Mouse (Mus musculus) heart, postnatal 0 days (tissue): ENCODE data around the gene Galnt10. TPM values are rescaled to one million over a fixed set of nuclear protein-coding genes. Genes with fewer than 3 reads are reported as not detected.

ENCODE experiments used
- ATAC-seq: fragments of 200-750 bp; cut with Nextera tagmentation; 2 replicates; pipeline ENCODE4 v1.8.0; 2017; ENCODE audit warnings: low read depth, moderate number of reproducible peaks, moderate library complexity; ENCODE audit not compliant: insufficient read depth
- DNase-seq: peaks from one replicate; pipeline ENCODE4 v3.0.0-alpha.2; 2016; ENCODE audit warnings: low spot score
- H3K27ac ChIP-seq: fragments of 300-500 bp; sonication (generic); 2 replicates; pipeline ENCODE4 v1.5.1; 2014; ENCODE audit warnings: low read depth, mild to moderate bottlenecking
- H3K27me3 ChIP-seq: fragments of 300-500 bp; sonication (generic); 2 replicates; pipeline ENCODE4 v1.6.1; 2014; ENCODE audit warnings: low read length, mixed read lengths; ENCODE audit not compliant: control insufficient read depth, insufficient read depth
- H3K36me3 ChIP-seq: fragments of 300-500 bp; sonication (generic); replicated peaks from 2 replicates; pipeline ENCODE4 v1.6.1; 2014; ENCODE audit warnings: low read length, mixed read lengths; ENCODE audit not compliant: control insufficient read depth, insufficient read depth
- H3K4me1 ChIP-seq: fragments of 300-500 bp; sonication (generic); 2 replicates; pipeline ENCODE4 v1.6.1; 2014; ENCODE audit warnings: antibody characterized with exemption; ENCODE audit not compliant: control insufficient read depth, insufficient read depth
- H3K4me2 ChIP-seq: fragments of 300-500 bp; sonication (generic); 2 replicates; pipeline ENCODE4 v1.6.1; 2014; ENCODE audit warnings: low read depth, mild to moderate bottlenecking, low read length, moderate library complexity
- H3K4me3 ChIP-seq: fragments of 300-500 bp; sonication (generic); 2 replicates; pipeline ENCODE4 v1.5.1; 2014; ENCODE audit warnings: low read depth, low read length
- H3K9ac ChIP-seq: fragments of 300-500 bp; sonication (generic); replicated peaks from 2 replicates; pipeline ENCODE4 v1.6.1; 2014; ENCODE audit warnings: low read depth, low read length, mixed read lengths
- H3K9me3 ChIP-seq: fragments of 300-500 bp; sonication (generic); replicated peaks from 2 replicates; pipeline ENCODE4 v1.6.1; 2016; ENCODE audit warnings: low read length; ENCODE audit not compliant: control insufficient read depth
- CTCF ChIP-seq: IDR thresholded peaks from 2 replicates; pipeline ENCODE4 v1.5.1; 2016; ENCODE audit warnings: antibody characterized with exemption, control low read depth, low read depth
- EP300 ChIP-seq: IDR thresholded peaks from 2 replicates; pipeline ENCODE4 v1.6.1; 2016; ENCODE audit warnings: antibody characterized with exemption, low read depth
- WGBS: fragments of 180-500 bp; shearing (Covaris S2); extraction: QIAGEN DNeasy Blood & Tissue Kit; methylation state at CpG from one replicate; pipeline ENCODE4 v1.1.7; 2014; 5-methylcytosine and 5-hydroxymethylcytosine counted together
- polyA plus RNA-seq: library from polyadenylated mRNA; unstranded; fragments of >200 nt; fragmentation: Nextera tagmentation; extraction: Ambion mirVana; gene quantifications from 2 replicates; pipeline ENCODE4 v1.2.1, GENCODE M21; 2015
- total RNA-seq: library from RNA; depleted of rRNA; stranded (reverse); fragments of >200 nt; gene quantifications from 2 replicates; pipeline ENCODE4 v1.2.3, GENCODE M21; 2014; ENCODE audit warnings: low replicate concordance

Galnt10 gene
- total and polyA plus RNA-seq, 2 experiments from 2014 or later, result 3.4 to 4.3 TPM

GRCm38 (mm10) chr11:57720076-57720475, 74.8 kb downstream of the Galnt10 start:
- Histone ChIP-seq H3K4me1 (no peaks in the 10 kb centered on the region; the same call in none of the 2 replicates), H3K4me3 (no peak overlapping the region), H3K4me2 (no peak overlapping the region), H3K27me3 (no peaks in the 10 kb centered on the region), H3K36me3 (no peaks in the 10 kb centered on the region), H3K9me3 (no peaks in the 10 kb centered on the region), H3K9ac (no peak overlapping the region), H3K27ac (no peak overlapping the region)
- DNase-seq, result no peak
- 80% methylated on average over 6 of the region's 6 CpGs for WGBS
- no peak for ATAC-seq
- TF ChIP-seq CTCF (no peak), EP300 (no peak)

GRCm38 (mm10) chr11:57724791-57725463, 79.7 kb downstream of the Galnt10 start:
- no peak overlapping the region for H3K27ac ChIP-seq
- no peaks in the 10 kb centered on the region for H3K4me1 ChIP-seq
- H3K36me3 ChIP-seq, result no peaks in the 10 kb centered on the region
- H3K4me2 ChIP-seq, result no peak overlapping the region
- no peak overlapping the region for H3K9ac ChIP-seq
- H3K4me3 ChIP-seq, result no peak overlapping the region
- no peaks in the 10 kb centered on the region for H3K9me3 ChIP-seq
- 77% methylated on average over 5 of the region's 5 CpGs for WGBS
- ATAC-seq, result no peak
- no peaks in the 10 kb centered on the region for H3K27me3 ChIP-seq
- no peak for DNase-seq
- TF ChIP-seq CTCF (peak; percentile 49), EP300 (no peak)

GRCm38 (mm10) chr11:57725926-57726325, 80.7 kb downstream of the Galnt10 start:
- H3K27me3 ChIP-seq, result no peaks in the 10 kb centered on the region
- ATAC-seq, result no peak
- H3K9ac ChIP-seq, result no peak overlapping the region
- H3K27ac ChIP-seq, result no peak overlapping the region
- no peaks in the 10 kb centered on the region for H3K4me1 ChIP-seq
- TF ChIP-seq EP300, result no peak
- TF ChIP-seq CTCF, result no peak
- DNase-seq, result no peak
- H3K4me3 ChIP-seq, result no peak overlapping the region
- H3K36me3 ChIP-seq, result no peaks in the 10 kb centered on the region
- no peak overlapping the region for H3K4me2 ChIP-seq
- 47% methylated on average over 4 of the region's 4 CpGs for WGBS
- H3K9me3 ChIP-seq, result no peaks in the 10 kb centered on the region

GRCm38 (mm10) chr11:57727303-57727969, 82.2 kb downstream of the Galnt10 start:
- WGBS, result 75% methylated on average over 9 of the region's 9 CpGs
- no peak overlapping the region for H3K27ac ChIP-seq
- no peak overlapping the region for H3K4me2 ChIP-seq
- no peak overlapping the region for H3K4me3 ChIP-seq
- H3K27me3 ChIP-seq, result no peaks in the 10 kb centered on the region
- DNase-seq (no peak), ATAC-seq (no peak)
- H3K36me3 ChIP-seq, result no peaks in the 10 kb centered on the region
- no peak overlapping the region for H3K9ac ChIP-seq
- TF ChIP-seq EP300 (no peak), CTCF (no peak)
- H3K4me1 ChIP-seq, result no peaks in the 10 kb centered on the region
- no peaks in the 10 kb centered on the region for H3K9me3 ChIP-seq

GRCm38 (mm10) chr11:57732410-57733281, 87.4 kb downstream of the Galnt10 start:
- TF ChIP-seq CTCF (no peak), EP300 (no peak)
- Histone ChIP-seq H3K27ac (no peak overlapping the region), H3K9ac (no peak overlapping the region), H3K36me3 (no peaks in the 10 kb centered on the region), H3K4me2 (no peak overlapping the region), H3K4me1 (no peaks in the 10 kb centered on the region), H3K4me3 (no peak overlapping the region), H3K9me3 (no peaks in the 10 kb centered on the region), H3K27me3 (no peaks in the 10 kb centered on the region)
- DNase-seq (no peak), ATAC-seq (no peak)
- WGBS, result 72% methylated on average over 10 of the region's 10 CpGs
